Mouse (Mus musculus) retina, postnatal 7 days (tissue): ENCODE results near the gene Cnot6.

Experiments
- DNase-seq: peaks from one replicate; pipeline ENCODE4 v3.0.0-alpha.2; 2012; ENCODE audit warnings: low read depth, low spot score

The Cnot6 gene

DNA sequence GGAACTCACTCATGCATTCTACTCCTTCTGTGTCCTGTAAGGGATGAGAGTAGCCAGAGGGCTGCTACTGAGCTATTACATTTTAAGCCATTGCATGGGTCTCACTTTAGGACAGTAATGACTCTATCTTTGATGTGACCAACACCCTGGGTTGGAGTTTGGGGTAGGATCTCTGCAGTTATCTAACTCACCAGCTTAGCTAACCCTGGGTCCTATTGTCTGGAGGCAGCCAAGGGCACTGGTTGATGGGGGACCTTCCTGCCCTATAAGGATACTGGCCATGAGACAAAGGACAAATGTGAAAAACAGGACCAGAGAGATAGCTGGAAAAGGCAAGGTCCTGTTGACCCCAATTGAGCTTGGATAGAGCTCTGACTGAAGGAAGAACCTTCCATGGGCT lies 57.0 kb downstream of the Cnot6 start:
- no peak for DNase-seq

DNA sequence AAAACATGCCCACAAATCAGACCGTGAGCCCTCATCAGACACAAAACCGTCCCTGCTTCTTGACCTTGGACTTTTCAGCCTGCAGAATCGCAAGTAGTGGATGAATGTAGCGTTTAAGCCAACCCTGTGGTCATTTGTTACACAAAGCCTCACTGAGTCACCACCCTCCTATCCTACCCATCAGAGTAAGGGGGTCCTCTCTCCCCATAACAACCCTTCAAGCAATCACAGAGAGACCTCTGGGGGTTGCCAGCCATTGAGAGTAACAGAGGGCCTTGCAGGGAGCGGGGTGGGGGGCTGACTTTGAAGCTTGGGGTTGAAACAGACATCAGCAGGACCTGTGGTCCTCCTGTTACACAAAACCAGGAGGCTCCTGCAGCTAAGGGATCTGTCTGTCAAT lies 57.9 kb downstream of the Cnot6 start:
- DNase-seq, result no peak

DNA sequence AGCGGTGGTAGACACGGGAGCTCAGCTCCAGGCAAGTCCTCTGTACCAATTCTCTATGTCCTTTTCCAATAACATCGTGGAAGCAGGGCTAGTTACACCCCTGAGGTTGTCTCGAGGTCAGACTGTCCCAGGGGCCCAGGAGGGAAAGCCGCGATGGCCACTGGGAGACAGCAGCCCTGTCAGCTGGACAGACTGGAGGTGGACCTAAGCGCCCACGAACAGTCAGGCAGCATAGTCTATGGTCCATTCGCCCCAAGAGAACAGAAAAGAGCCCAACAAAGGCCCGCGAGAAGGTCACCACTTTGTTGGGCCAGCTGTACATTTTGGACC lies 59.5 kb downstream of the Cnot6 start:
- DNase-seq, result no peak

DNA sequence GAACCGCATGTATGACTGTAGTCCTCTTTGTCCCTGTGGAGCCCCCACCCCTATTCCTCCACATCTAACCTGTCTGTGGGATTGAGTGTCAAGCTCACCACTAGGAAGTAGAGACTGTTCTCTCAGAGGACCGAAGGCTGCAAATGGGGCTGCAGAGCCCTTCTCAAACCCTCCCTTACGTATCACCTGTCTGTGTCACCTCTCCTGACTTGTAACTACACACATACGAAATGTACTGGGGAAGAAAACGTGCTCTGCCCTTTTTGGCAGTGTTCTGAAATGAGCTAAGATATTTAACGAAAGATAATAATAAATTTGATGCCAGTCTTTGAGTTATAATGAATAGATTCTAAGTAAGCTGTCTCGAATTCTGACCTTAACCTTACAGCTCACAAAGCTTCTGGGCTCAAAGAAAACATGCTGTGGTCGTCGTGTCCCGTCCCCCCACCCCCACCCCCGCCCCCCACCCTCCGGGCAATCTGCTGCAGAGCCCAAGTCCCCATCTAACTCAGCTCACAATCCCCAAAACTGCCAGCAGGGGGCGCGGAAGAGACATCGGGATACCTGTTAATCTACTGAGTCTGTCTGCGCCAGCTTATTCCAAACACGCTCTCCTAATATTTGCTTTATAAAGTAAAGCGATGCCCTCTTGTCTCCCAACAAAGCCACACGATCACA lies 60.0 kb downstream of the Cnot6 start:
- DNase-seq, result peak; percentile 85

DNA sequence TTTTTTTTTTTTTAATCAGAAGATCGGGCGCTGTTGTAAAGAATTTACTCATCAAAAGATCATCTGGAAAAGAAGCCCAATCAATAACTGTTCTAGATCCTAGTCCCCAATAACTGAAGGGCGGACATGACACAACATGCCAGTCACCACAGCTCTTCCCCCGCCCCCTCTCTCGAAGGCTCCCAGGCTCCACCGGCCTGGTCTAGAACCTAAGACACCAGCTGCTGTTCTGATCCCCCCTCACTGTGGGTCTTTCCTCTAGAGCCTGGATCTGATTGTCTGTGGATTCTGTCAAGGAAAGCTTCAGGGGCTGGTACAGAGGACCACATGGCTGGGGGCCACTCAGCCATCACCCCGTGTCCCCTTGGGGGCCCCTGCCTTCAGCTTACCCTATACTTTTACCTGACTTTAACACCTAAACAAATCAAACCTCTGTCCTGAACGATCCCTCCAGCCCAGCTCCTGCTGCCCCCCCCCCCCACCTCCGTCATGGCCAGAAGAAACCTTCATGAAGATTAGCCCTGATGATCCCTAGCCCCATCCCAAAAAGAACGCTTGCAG lies 60.7 kb downstream of the Cnot6 start:
- DNase-seq, result no peak

DNA sequence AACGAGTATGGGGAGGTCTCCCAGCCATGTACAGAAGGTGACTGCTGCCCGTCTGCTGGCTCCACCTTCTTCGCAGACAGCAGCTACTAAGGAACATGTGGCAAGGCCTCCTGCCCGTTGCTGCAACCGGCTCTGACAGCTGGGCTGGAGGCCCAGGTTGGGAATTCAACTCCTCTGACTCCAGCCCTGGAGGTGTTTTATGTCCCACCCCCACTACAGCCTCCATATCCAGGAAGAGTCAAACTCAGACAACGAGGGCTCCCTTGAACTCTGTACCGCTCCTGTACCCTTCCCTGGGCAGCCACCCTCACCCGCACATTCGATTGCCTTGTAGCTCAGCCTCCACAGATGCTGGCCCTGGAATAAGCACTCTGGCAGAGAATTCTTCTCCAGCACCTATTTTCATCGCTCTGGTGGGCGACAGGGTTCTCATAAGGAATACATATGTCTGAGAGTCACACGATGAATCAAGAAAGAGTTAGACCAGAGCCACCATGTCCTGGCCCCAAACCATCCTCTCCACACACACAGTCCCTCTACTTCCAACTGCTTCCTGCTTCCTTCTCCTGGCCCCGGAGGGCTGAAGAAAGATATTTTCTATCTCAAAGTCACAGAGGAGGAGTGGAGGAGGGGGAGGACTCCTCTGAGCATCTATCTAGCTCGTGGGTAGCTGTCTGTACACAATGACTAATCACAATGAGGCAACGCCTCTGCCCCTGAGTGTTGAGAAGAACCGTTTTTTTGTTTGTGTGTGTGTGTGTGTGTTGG lies 61.3 kb downstream of the Cnot6 start:
- DNase-seq, result no peak

DNA sequence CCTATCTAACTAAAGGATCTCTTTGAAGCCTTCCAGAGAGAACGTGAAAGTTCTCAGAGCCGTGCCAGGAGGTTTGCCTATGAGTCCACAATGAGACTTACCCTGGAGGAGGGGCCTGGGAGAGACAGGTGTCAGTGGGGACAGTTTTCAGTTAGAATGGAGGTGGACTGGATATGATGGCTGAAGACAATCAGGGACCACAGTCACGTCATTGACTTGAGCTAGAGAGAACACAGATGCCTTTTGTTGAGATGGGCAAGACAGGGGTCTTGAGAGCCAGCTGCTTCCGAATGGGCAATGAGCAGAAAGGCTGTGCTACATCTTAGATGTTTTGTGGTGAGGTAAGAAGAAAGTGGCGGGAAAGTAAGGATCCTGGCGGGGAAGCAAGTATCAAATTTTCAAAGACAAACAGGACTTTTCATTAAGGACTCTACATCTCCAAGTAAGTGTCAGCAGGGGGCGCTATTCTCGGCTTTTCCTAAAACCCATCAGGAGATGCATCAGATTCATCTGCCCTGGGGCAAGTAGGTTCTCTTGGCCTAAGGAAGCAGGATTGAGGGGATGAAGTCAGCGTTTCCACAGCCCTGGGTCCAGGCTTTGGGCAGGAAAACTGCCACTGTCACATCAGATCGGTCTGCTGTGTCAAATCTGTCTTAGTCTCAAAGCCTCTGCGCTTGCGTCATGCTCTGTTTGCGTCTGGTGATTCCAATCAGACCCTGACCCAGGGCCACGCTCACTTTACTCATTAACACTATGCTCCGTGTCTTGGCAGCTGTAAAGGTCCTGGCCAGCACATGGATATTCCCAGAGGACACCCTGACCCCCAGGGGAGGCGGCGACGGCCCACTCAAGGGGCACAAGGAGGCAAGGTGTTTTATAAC lies 62.2 kb downstream of the Cnot6 start:
- DNase-seq, result peak; percentile 35

DNA sequence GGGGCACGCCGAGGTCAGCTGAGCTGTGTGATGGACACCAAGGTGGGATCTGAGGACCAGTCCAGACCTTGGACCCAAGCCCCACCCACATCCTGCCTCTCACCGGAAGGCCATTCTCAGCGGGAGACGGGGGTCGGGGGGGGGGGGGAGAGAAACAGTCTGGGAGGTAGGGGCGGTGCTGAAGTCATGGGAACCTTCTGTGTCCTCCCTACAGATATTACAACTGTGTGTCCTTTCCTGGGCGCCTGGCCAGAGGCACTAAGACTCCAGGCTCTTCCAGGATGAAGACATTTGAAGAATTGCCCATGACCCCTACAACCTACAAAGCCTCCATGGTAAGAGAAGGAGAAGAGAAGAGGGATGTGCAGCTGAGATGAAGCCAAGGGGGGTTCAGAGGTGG lies 66.8 kb downstream of the Cnot6 start:
- DNase-seq, result no peak

DNA sequence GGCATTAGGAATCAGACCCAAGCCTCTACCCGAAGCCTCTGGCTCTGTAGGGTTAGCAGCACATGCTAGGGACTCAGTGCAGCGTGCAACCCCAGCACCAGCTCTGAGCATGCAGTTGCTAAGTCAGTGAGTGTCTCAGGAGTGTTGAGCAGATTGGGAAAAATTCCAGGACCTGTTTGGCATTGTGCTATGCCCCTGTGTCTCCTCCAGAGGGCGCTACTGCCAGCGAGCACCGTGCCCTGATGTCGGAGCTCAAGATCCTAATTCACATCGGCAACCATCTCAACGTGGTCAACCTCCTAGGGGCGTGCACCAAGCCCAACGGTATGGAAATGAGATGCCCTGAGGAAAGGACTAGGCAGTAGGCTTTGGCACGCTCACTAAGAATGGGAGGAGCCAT lies 76.1 kb downstream of the Cnot6 start:
- DNase-seq, result no peak

DNA sequence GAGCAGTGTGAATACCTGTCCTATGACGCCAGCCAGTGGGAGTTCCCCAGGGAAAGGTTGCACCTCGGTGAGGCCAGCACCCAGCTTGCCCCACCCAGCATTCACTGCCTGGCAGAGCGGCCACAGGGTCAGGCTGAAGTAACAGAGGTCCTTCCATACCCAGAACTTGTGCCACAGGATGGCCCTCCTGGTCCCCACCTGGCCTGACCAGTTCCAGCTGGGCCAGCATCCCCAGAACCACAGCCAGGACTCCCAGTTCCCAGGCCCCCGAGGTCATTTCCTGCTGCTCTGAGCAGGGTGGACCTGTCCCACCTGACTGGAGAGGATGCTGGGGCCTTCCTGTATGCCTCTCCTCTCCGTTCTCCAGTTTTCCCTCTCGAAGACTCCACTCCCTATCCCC lies 76.9 kb downstream of the Cnot6 start:
- DNase-seq, result no peak

DNA sequence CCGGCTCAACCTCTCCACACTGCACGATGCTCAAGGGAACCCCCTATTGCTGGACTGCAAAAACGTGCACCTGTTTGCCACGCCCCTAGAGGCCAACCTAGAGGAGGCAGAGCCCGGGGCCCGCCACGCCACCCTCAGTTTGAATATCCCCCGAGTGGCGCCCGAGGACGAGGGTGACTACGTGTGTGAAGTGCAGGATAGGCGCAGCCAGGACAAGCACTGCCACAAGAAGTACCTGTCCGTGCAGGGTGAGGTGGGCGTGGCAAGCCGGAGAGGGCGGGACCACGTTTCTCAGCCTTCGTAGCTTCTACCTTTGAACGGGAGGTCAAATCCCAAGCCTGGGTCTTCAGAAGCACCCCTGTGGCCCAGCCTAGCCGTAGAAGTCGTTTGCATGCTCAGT lies 78.4 kb downstream of the Cnot6 start:
- DNase-seq, result no peak

DNA sequence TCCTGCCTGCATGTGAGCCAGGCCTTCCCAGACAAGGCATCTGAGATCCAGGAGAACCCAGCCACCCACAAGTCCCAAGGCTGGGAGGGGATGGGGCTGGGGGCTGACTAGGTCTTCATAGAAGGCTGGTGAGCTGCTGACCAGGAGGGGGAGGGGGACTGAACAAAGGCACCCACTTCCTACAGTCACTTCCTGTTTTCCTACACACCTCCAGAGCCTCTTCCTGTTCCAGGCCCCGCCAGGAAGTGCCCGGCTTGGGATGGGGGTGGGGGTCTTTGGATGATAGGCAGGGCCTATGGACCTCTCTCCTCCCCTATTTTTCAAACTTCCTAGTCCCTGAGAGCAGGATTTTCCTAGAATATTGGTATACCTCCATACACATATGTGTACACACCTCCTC lies 80.3 kb downstream of the Cnot6 start:
- DNase-seq, result no peak

DNA sequence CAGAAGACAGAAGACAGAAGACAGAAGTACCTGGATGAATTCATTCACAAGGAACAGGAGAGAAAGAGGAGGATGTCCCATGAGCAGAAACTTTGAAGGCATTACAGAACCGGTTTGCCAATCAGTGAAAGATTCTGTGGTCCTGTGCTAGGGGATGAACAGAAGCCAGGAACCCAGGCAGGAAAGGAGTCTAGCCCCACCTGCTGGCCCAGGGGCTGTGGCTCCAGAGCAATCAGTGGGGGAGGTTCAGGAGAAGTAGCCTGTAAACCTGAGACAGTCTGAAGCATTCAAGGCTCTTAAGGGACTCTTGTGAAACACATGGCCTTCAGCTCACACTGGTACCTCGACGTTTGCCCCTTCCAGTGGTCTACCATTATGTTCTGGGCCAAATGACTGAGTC lies 81.4 kb downstream of the Cnot6 start:
- no peak for DNase-seq

DNA sequence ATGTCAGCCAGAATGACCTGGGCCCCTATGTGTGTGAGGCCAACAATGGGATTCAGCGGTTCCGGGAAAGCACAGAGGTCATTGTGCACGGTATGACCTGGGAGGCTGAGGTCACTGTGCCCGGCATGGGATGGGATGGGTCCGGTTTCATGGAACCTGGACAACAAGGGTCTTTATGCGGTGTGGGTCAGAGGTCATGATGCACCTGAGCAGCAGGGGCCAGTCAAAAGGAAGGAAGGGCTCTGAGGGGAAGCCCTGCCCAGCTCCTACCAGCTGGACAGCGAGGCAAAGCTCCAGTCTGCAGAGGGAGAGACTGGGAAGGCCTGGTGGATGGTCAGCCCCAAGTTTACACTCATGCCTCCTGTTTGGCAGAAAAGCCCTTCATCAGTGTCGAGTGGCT lies 85.8 kb downstream of the Cnot6 start:
- no peak for DNase-seq

DNA sequence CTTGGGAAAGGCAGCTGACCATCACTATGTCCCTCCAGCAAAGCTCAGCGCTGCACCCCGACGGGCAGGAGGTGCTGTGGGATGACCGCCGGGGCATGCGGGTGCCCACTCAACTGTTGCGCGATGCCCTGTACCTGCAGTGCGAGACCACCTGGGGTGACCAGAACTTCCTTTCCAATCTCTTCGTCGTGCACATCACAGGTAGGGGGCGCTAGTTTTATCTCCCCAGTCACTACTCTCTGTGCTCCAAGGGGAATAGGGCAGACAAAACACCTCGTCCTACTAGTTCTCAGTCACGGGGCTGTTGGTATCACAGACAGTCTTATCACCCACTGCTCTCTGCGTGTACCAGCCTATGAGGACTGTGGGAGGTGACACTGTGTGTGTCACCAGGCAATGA lies 86.7 kb downstream of the Cnot6 start:
- no peak for DNase-seq

DNA sequence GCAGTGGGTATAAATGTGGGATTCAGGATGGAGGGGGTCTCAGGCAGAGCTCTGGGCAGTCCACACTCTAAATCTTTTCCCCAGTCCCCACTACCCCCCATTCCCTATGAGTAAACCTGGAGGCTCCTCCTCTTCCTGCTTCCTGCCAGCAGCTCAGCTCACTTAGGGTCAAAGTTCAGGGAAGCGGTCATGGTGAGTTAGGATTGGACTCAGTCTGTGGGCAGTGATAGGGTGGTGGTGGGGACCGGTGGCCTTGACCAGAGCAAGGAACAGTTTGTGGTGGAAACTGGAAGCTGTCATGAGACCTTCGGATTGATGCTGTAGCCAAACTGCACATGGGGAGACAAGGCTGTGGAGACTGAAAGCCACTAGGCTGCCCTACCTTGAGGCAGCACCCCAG lies 88.4 kb downstream of the Cnot6 start:
- no peak for DNase-seq

DNA sequence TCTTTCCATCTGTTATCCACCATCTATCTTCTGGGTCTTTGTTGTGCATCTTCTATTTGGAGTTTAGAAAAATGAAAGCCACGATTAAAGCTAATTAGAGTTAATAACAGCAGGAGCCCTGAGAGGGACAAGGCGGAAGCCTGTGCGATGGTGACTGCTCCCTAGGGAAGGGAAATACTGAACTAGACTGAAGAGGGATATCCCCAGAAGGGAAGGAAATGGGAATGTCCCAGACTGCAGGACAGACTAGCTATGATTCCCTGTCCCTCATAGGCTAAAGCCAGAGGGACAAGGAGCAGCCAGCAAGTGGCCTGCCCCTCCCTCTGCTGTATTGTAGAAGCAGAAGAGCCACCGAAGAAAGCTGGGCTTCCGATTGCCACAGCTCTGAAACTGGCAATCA lies 90.6 kb downstream of the Cnot6 start:
- DNase-seq, result no peak
